Mouse (Mus musculus) small intestine, adult 2 months (tissue): ENCODE data around the gene Vps54. TPM values are rescaled to one million over a fixed set of nuclear protein-coding genes. Genes with fewer than 3 reads are reported as not detected.
"Not testable (repeated sequence)": the region's sequence is repeated elsewhere in the genome, so short reads cannot be mapped to it uniquely, and the experiment has no call there.

Experiments used
- H3K27ac ChIP-seq: fragments of 200-500 bp; 2 replicates; pipeline ENCODE4 v1.5.1; 2012; ENCODE audit warnings: low read depth, low read length, control low read depth, inconsistent platforms; ENCODE audit not compliant: insufficient read depth
- H3K27me3 ChIP-seq: fragments of 200-500 bp; 2 replicates; pipeline ENCODE4 v1.6.1; 2012; ENCODE audit warnings: mild to moderate bottlenecking, moderate library complexity, low read length, inconsistent platforms; ENCODE audit not compliant: control insufficient read depth, insufficient read depth
- H3K36me3 ChIP-seq: fragments of 200-500 bp; 2 replicates; pipeline ENCODE4 v1.6.1; 2012; ENCODE audit warnings: mild to moderate bottlenecking, low read length, control low read depth, inconsistent platforms; ENCODE audit not compliant: control insufficient read depth, insufficient read depth
- H3K4me1 ChIP-seq: fragments of 200-500 bp; 2 replicates; pipeline ENCODE4 v1.6.1; 2012; ENCODE audit warnings: low read length, inconsistent platforms, mixed read lengths; ENCODE audit not compliant: control insufficient read depth, insufficient read depth, insufficient read length
- H3K4me3 ChIP-seq: fragments of 200-500 bp; 2 replicates; pipeline ENCODE4 v1.5.1; 2012; ENCODE audit warnings: low read depth, mild to moderate bottlenecking, control low read depth, inconsistent platforms, low read length, moderate library complexity
- CTCF ChIP-seq: fragments of 200-500 bp; IDR thresholded peaks from 2 replicates; pipeline ENCODE4 v1.5.1; 2012; ENCODE audit warnings: low read depth, mild to moderate bottlenecking, control low read depth, inconsistent platforms, low read length, moderate library complexity, mixed read lengths; ENCODE audit not compliant: insufficient replicate concordance, insufficient read length; ENCODE audit errors: extremely low read depth
- POLR2A ChIP-seq: fragments of 200-500 bp; IDR thresholded peaks from 2 replicates; pipeline ENCODE4 v1.6.1; 2012; ENCODE audit warnings: low read depth, mild to moderate bottlenecking, control low read depth, inconsistent platforms, low read length, moderate library complexity
- WGBS: fragments of 180-500 bp; shearing (Covaris S2); methylation state at CpG from one replicate; pipeline ENCODE4 v1.1.7; 2018; 5-methylcytosine and 5-hydroxymethylcytosine counted together
- polyA plus RNA-seq: library from polyadenylated mRNA; depleted of rRNA; stranded (reverse); fragments of >200 nt; gene quantifications from 2 replicates; pipeline ENCODE4 v1.2.3, GENCODE M21; 2012

Vps54 gene
- polyA plus RNA-seq, 1 experiment: 9.8 TPM

- Histone ChIP-seq H3K4me3 (no peak overlapping the region), H3K4me1 (peaks cover 12% of the 10 kb centered on the region; the same call in 1 of the 2 replicates), H3K27ac (no peak overlapping the region), H3K27me3 (no peaks in the 10 kb centered on the region), H3K36me3 (no peaks in the 10 kb centered on the region)
- no peak for TF ChIP-seq POLR2A
- no peak for TF ChIP-seq CTCF
- 72% methylated on average over 4 of the region's 4 CpGs for WGBS
Measured at GRCm38 (mm10) chr11:21247203-21247865, 8.3 kb downstream of the Vps54 start.

DNA sequence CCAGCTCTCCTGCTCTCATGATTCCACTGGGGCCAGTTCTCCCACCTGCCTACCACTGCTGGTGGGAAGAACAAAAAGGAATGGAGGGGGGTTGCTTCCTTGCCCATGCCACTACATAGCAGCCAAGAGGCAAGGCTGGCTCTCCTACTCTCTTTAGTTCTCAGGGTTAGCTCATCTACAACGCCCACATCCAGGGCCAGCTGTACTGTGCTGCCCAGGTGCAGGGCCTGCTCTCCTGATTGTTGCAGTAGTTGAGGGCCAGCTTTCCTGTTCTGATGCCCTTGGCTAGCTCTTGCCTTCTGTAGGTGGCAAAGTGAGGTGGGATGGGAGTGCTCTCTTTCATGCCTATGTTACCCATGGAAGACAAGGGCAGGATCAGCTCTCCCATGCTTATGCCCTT lies 8.9 kb downstream of the Vps54 start:
- peaks cover 12% of the 10 kb centered on the region; the same call in 1 of the 2 replicates for H3K4me1 ChIP-seq
- H3K27ac ChIP-seq: no peak overlapping the region
- no peaks in the 10 kb centered on the region for H3K36me3 ChIP-seq
- H3K4me3 ChIP-seq: no peak overlapping the region
- WGBS: 78% methylated on average over 1 of the region's 1 CpGs
- no peak for TF ChIP-seq POLR2A
- TF ChIP-seq CTCF: no peak
- no peaks in the 10 kb centered on the region for H3K27me3 ChIP-seq

DNA sequence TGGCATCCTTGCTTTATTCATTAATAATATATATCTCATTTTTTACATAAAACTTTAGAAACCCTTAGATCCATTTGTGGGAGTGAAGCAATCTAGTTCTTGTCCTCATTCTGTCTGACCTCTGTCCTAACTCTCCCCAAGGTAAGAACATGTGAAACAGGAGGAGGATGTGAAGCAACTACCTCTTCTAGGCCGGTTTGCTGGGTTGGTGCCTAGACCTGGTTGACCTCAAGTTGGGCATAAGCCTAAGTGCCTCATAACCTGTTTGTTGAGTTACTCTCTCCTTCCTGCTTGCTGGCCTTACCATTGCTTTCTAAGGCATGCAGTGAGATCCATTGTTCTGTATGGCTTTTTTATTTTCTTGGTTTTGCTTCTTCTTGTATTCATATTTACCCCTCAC lies 11.3 kb downstream of the Vps54 start:
- Histone ChIP-seq H3K27me3 (no peaks in the 10 kb centered on the region), H3K4me1 (peaks cover 12% of the 10 kb centered on the region), H3K27ac (no peak overlapping the region), H3K36me3 (no peaks in the 10 kb centered on the region), H3K4me3 (no peak overlapping the region)
- no peak for TF ChIP-seq POLR2A
- TF ChIP-seq CTCF: no peak
- WGBS: 55% methylated on average over 1 of the region's 1 CpGs

DNA sequence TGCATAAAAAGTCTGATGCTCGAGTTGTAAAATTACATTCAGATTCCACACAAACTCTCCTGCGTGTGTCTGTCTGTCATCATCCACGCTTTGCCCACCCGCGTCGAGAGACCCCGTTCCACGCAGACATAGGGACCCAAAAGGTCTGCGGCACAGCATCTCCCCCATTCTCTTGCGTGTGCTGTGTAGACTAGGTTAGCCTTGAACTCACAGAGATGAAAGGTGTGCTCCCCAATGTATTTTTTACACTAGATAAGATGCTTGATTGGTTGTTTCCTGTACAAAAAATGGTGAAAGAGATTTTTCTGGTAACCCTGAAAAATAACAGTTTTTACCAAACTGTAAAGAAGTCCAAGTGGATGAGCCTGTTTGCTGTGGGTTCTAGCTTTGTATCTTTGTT lies 19.5 kb downstream of the Vps54 start:
- H3K4me1 ChIP-seq, H3K27me3 ChIP-seq, H3K4me3 ChIP-seq, H3K36me3 ChIP-seq, H3K27ac ChIP-seq: not testable (repeated sequence)
- WGBS: 90% methylated on average over 10 of the region's 10 CpGs

GRCm38 (mm10) chr11:21265423-21265822 lies 26.3 kb downstream of the Vps54 start:
- no peaks in the 10 kb centered on the region for H3K27me3 ChIP-seq
- peaks cover 24% of the 10 kb centered on the region for H3K36me3 ChIP-seq
- TF ChIP-seq POLR2A: no peak
- no peak for TF ChIP-seq CTCF
- H3K27ac ChIP-seq: no peak overlapping the region
- no peak overlapping the region for H3K4me3 ChIP-seq
- 74% methylated on average over 3 of the region's 3 CpGs for WGBS
- no peaks in the 10 kb centered on the region for H3K4me1 ChIP-seq

DNA sequence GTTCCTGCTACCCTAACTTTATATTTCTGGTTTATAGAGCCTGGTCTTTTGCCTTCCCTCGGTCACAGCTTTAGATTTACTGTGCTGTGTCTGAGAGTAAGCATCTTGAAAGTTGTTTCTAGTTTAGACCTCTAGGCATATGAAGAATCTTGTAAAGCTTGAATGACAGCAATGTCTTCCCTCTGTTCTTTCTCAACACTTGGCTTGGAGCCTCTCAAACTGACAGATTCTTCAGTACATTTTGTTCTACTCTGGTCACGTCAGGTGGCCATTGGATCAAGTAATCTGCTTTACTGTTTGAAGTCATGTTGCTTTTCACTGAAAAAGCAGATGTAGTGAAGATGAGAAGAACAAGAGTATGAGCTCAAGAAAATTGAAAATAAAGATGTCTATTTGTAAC lies 37.1 kb downstream of the Vps54 start:
- 92% methylated on average over 2 of the region's 2 CpGs for WGBS
- TF ChIP-seq CTCF: no peak
- no peak for TF ChIP-seq POLR2A
- no peaks in the 10 kb centered on the region for H3K27me3 ChIP-seq
- no peak overlapping the region for H3K27ac ChIP-seq
- no peak overlapping the region for H3K4me3 ChIP-seq
- peaks cover 34% of the 10 kb centered on the region for H3K36me3 ChIP-seq
- no peaks in the 10 kb centered on the region for H3K4me1 ChIP-seq

DNA sequence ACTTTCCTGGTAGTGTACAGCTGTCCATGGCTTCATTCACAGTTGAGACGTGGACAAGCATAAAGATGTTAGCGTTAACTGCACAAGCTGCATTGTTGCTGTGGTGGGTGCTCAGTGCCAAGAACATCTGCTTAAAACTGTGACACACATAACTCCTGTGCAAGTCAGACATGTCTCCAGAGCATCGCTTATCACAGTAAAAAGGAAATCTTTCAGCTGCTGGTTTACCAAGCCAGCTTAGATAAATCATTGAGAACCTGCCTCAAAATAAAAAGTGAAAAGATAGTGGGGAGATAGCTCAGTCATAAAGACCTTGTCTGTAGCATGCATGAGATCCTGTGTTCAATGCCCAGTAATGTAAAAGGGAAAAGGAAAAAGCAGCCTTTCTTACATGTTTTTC lies 47.3 kb downstream of the Vps54 start:
- TF ChIP-seq CTCF: no peak
- no peak for TF ChIP-seq POLR2A
- WGBS: 92% methylated on average over 3 of the region's 3 CpGs

DNA sequence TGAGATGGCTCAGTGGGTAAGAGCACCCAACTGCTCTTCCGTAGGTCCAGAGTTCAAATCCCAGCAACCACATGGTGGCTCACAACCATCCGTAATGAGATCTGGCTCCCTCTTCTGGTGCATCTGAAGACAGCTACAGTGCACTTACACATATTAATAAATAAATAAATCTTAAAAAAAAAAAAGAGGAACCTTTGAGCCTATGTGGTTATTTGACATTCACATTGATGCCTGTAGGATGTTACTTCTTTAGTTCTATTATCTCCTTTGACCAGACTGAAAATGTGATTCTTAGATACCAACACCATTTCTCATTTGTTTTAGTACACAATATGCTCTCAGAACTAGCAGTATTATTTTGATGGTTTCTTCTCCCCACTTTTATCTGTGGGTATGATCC lies 49.1 kb downstream of the Vps54 start:
- H3K27me3 ChIP-seq: not testable (repeated sequence)
- WGBS: 99% methylated on average over 2 of the region's 2 CpGs

More for the DNA sequence above, 47.3 kb downstream of the Vps54 start:
- Histone ChIP-seq H3K4me3 (no peak overlapping the region), H3K27me3 (no peaks in the 10 kb centered on the region), H3K4me1 (no peaks in the 10 kb centered on the region), H3K36me3 (peaks cover 6% of the 10 kb centered on the region), H3K27ac (no peak overlapping the region)

More for the DNA sequence above, 49.1 kb downstream of the Vps54 start:
- H3K4me1 ChIP-seq, H3K27ac ChIP-seq, H3K4me3 ChIP-seq: not testable (repeated sequence)
- peaks cover 11% of the 10 kb centered on the region for H3K36me3 ChIP-seq
